Mouse (Mus musculus): ENCODE data around the gene Ttyh1.

Gene Ttyh1

DNA sequence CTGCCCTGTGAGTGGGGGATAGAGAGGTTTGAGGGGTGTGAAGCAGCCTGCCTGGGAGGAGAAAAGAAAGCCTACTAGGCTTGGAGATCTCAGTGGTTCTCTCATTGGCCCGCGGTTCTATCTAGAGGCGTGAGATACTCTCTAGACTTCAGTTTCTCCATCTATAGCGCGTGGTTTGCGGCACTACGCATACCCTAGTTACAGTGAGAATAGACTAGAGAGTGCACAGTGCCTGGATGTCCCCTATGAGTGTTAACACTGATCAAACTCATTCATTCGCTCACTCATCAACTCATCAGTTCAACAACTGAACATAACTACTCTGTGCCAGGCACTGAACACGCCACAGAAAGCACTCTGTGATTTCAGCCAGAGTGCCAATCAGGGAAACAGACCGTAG lies 3.6 kb downstream of the Ttyh1 start:
- DNase-seq (ENCODE audit: low read depth), result no peak

DNA sequence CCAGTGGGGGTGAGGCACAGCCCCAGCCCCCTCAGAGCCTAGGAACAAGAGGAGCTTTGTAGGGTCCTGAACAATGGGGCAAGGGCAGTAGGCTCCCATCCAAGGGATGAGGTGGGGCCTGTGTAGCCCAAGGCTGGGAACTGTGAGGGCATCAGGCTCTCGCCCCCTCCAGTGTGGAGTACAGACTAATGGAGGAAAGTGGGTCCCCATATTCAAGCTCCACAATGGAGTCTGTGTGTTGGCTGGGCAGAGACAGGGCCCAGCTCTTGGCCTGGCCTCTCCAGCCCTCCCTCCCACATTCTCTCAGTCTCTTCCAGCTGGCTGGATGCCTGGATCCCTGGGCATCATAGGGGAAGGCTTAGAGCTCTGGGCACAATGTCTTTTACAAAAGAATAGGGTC lies 4.5 kb downstream of the Ttyh1 start:
- peak; percentile 79 for DNase-seq (ENCODE audit: low read depth)

DNA sequence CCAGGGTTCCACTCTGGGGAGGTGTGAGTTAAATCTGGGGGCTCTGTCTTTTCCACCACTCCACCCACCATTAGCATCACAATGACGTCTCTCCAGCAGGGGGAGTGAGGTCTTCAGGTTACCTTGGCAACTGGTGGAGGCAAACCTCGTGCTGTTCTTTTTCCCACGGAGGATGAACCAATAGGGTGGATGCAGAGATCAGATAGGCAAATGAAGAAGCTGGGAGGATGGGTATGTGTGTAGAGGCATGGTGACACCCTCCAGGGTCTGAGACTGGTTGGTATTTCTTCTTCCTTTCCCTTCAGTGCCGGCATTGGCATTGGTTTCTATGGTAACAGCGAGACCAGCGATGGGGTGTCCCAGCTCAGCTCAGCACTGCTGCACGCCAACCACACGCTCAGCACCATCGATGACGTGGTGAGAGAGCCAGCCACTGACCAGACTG lies 5.1 kb downstream of the Ttyh1 start:
- DNase-seq (ENCODE audit: low read depth), result peak; percentile 64

DNA sequence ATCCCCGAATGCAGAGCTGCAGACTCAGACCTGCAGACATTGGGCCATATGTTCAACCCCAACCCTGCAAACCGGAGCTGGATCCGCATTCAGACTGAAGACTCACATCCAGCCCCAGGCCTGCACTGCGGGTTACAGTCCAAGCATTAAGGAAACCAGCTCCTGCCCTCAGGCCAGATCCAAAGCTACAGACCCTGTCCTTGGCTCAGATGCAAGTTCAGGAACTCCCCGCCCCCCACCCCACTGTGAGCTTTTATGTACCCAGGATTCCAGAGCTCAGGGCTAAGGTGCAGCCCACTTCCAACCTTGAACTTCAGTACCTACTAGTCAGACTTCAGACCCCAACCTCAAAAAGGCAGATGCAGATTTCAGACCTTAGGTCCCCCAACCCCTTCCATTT lies 5.6 kb downstream of the Ttyh1 start:
- no peak for DNase-seq (ENCODE audit: low read depth)

DNA sequence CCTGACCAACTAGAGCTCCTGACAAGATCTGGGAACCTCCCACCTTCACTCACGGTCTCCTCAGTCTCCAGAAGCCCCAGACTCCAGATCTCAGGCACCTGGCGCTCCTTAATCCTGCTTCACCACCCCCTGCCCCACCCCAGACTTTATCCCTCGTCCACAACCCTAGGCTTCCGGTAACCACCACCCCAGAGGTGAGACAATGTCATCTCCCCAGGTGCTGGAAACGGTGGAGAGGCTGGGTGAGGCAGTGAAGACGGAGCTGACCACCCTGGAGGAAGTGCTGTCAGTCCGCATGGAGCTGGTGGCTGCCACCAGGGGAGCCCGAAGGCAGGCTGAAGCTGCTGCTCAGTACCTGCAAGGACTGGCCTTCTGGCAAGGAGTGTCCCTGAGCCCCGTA lies 6.1 kb downstream of the Ttyh1 start:
- no peak for DNase-seq (ENCODE audit: low read depth)

DNA sequence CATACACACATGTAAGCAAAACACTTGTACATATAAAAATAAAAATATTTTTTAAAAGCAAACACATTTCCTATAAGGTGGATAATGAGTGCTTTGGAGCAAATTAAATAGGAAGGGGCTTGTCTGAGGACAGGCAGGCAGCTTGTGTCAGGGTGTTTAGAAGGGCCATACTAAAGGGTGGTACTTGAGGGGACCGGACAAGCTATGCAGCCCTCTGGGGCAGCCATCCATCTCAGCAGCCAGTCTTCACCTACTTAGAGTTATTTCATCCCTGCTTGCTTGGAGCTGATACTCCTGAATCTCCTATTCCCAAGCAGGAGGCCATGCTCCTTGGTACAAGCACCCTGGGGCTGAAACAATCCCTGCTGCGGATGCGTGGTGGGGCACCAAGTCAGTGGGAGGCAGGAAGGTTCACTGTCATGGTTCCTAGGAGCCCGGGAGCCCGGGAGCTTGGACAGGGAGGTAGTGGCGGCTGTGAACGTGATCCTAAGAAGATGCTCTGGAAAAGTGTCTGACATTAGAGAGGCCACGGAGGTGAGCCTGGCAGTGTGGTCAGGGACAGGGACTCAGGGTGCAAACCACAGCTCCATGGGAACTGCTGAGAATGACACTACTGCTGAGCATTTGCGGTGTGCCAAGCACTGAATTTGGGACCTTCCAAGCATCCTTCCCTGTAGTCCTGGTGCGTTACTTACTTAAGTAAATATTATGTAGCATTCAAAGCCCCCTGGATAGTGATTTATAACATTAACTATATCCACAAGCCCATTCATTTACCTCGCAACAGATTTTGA lies 8.0 kb downstream of the Ttyh1 start:
- no peak for DNase-seq (ENCODE audit: low read depth)

DNA sequence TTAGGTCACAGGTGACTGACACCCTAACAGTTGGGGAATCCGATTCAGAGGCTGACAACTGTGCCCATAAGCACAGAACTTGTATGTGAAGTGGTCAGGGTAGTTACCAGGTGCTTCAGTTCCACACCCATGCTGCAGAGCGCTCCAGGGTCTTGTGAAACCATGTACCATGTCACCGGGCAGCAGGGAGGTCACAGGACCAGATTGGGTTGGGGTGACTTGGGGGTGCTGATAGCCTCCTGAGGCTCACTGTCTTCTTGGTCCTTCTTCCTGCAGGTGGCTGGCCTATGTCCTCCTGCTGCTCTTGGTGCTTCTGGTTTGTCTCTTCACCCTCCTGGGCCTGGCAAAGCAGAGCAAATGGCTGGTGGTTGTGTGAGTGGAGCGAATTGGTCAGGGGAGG lies 8.7 kb downstream of the Ttyh1 start:
- DNase-seq (ENCODE audit: low read depth), result no peak

DNA sequence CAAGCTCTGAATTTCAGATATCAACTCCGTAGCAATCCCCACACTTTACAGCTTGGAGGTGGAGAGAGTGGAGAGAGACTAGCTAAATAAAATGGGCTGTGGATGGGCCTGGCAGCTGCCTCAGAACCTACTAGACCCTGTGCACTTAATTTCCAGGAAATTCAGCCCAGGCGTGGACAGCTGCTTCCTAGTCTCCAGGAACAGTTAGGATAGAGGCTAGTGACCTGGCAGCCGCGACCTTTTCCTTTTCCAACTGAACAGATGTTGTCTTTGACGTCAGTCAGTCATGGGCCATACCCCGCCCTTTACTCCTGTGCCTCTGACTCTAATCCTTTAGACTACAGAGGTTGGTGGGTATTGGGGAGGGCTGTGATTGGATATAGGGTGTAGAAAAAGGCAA lies 9.7 kb downstream of the Ttyh1 start:
- DNase-seq (ENCODE audit: low read depth), result no peak

DNA sequence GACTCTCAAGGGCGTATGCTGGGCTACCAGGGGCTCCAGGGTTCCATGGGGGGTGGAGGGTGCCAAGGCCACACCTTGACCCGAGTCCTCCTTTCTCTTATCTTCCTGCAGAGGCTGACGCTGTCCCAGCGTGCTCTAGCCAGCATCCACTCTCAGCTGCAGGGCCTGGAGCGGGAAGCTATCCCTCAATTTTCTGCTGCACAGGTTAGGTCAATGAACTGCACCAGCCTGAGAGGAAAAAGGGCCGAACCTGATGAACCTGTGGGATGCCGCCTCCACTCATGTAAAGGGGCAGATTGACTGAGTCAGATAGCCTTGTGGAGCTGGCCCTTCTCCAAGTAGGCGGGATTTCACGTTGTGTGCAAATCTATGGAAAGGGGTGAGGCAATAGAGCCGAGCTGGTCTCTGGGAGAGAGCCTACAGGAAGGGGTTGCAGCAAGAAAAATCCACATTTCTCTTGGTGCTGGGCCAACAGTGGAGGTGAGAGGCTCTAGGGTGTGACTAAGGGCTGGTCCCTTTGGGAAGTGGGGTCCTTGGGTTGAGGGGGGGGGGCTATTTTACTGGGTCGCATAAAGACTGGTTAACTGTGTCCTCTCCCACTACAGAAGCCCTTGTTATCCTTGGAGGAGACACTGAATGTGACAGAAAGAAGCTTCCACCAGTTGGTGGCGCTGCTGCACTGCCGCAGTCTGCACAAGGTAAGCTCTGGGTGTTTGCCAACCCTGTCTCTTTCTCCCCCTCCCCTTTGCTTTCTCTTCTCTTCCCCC lies 11.7 kb downstream of the Ttyh1 start:
- DNase-seq (ENCODE audit: low read depth), result peak; percentile 92

DNA sequence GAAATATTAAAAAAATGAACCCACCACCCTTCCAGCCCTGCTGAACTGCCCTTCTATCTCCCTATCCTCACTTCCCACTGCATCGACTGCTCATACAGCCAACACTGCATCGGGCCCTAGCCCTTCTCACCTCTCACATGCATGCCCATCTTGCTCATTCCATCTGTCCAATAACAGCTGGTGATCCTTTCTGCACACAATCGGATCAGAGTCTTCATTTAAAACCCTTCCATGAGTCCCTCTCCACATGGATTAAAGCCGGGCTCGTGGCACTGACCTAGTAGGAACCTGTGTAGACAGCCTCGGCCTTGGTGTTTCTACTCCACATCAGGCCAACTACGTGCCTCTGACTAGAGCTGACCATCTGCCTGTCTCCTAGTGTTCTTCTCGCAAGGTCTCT lies 12.8 kb downstream of the Ttyh1 start:
- no peak for DNase-seq (ENCODE audit: low read depth)

DNA sequence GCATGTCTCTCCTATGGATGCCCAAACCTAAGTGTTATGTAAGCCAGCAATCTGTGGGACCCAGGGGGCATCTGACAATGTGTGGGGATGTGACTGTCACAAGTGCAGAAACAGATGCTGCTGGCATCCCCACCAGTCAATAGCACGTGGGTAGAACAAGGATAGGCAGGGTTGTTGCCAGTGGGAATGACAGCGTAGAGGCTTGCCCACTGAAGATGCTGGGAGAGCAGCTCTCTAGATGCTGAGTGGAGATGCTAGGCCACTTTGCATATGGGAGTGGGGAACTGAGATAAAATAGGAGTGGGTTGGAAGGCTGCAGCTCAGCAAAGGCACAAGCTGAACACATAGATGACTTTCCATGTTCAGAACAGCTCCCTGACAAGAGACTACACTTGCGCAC lies 13.4 kb downstream of the Ttyh1 start:
- no peak for DNase-seq (ENCODE audit: low read depth)

DNA sequence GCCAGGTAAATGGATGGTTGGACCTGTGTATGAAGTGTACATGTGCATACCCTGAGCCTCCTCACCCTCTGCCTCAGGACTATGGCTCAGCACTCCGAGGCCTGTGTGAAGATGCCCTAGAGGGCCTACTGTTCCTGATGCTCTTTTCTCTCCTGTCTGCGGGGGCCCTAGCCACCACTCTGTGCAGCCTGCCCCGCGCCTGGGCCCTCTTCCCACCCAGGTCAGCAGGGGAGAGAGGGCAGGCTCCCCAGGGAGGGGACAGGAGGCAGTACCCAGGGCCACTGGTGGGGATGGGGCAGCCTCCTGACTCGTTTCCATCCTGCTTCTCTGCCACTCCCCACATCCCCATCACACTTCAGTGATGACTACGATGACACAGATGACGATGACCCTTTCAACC lies 13.8 kb downstream of the Ttyh1 start:
- DNase-seq (ENCODE audit: low read depth), result no peak

DNA sequence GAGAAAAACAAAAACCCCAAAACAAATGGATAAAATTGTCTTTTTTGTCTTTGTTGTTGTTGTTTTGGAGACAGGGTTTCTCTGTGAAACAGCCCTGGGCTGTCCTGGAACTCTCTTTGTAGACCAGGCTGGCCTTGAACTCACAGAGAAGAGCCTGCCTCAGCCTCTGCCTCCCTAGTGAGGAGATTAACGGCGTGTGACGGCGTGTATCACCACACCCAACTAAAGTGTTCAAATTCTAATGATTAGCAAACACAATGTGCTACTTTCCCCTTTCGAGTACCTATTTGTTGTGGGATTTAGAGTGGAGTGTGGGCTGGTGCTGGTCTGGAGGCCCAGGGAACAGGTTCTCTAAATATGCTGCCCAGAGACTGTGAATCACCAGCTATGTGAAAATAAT lies 15.7 kb downstream of the Ttyh1 start:
- no peak for DNase-seq (ENCODE audit: low read depth)

DNA sequence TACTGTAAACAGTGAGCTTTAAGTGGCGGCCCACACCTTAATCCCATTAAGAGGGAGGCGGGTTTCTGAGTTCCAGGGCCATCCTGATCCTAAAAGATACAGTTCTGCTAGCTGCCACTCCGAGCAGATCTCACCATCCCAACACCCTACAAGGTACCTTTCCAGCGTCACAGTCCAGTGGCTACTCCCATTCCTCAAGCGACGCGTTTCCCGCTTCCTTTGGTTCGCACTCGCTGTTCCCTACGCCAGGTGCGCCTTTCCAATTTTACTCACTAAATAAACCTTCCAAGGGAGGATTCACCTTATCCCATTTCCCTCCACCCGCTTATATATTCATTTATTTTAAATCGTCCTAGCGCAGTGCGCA lies 17.2 kb downstream of the Ttyh1 start:
- no peak for DNase-seq (ENCODE audit: low read depth)

DNA sequence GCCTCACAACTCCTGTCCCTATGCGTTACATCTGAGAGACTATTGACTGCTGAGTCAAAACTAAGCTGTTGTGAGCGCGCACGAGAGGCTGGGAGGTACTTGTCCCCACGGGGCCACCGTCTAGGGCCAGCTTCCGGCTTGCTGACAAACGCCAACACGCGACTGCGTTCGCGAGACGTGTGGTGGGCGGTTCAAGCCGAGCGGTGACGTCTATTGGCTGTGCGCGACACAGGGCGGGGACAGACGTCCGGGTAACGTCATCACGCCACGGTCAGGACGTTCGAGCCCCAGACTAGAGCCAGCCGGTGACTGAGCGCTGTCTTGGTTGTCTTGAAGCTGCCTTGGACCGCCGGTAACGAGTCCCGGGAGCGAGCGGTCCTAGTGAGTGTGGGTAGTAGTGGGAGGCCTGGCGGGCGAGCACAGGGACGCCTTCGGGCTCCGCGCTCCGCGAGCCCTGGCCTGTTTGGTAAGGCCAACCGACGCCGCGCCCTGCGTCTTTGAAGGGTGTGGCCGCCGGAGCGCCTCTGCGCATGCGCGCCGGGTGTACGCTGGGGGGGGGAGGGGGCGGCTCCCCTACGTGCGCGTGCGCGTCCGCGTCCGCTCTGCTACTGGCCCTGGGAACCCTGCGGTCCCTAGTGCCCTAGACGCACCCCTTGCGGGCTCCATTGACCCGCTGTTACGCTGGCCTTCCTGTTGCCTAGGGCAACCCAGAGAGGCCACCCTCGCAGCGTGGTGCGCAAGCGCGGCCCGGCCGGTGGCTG lies 17.7 kb downstream of the Ttyh1 start, which contains the start of gene Leng8:
Leng8 (plus strand) TSS at position 269 of the 761 bp plus-strand sequence.
- peak; percentile 99 for DNase-seq (ENCODE audit: low read depth)

DNA sequence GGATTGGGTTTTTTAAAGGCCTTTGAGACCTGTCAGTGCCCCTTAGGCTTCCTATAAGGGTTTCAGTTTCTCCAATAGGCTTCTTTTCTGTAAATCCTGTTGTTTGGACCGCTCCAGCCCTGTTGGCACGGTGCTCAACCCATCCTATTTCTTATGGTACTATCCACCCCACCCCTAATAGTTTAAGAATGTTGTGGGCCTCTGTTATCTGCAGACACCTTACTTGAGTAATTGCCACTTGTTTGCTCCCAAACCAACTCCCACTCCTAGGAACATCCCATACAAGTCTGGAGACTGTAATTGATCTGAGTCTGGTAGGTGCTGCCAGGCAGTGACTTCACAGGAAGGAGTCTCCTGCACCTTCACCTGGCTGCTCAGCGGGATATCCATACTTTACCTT lies 18.5 kb downstream of the Ttyh1 start:
- DNase-seq (ENCODE audit: low read depth), result no peak

DNA sequence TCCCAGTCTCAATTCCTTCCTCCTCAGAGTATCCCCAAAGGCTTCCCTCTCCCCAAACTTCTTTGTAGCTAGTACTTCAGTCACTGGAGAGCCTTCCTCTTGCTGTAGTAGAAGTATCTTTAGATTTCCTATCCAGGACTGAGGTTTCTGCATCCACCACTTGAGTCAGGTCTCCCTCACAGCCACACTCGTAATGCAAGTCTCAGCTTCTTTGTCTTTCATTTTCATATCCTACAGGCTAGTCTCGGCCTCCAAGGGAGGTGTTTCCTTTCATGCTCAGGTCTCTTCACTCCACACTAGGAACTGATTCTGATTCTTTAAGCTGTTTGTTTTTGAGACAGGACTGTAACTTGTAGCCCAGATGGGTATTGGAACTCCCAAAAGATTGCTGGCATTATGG lies 19.0 kb downstream of the Ttyh1 start:
- no peak for DNase-seq (ENCODE audit: low read depth)

DNA sequence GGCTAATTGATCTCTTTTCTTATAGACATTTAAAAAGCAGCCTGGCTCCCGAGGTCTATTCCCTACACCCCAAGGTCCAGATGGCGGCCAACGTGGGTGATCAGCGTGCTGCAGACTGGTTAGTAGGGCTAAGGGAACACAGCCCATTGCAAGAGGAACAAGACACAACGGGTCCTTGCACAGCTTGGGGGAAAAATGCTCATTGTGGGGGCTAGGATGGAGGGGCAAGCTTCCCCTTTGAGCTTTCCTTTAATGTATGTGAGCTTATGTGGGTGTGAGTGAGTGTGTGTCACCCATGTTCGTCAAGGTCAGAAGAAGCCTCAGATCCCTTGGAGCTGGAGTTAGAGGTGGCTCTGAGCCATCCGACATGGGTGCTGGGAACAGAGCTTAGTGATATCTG lies 19.5 kb downstream of the Ttyh1 start:
- DNase-seq (ENCODE audit: low read depth), result no peak

DNA sequence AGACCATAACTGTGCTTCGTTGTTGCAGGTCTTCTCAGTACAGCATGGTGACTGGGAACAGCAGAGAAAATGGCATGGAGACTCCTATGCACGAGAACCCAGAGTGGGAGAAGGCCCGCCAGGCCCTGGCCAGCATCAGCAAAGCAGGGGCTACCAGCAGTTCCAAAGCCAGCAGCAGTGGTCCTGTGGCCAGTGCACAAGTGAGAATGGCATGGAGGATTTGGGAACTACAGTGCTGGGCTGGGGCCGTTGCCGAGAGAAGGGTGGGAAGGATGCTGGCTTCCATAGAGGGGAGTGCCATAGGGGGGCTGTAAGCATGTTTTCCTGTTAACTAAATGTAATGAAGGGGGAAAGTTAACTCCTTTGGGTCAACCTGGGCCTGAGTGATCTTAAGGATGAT lies 20.2 kb downstream of the Ttyh1 start:
- no peak for DNase-seq (ENCODE audit: low read depth)

DNA sequence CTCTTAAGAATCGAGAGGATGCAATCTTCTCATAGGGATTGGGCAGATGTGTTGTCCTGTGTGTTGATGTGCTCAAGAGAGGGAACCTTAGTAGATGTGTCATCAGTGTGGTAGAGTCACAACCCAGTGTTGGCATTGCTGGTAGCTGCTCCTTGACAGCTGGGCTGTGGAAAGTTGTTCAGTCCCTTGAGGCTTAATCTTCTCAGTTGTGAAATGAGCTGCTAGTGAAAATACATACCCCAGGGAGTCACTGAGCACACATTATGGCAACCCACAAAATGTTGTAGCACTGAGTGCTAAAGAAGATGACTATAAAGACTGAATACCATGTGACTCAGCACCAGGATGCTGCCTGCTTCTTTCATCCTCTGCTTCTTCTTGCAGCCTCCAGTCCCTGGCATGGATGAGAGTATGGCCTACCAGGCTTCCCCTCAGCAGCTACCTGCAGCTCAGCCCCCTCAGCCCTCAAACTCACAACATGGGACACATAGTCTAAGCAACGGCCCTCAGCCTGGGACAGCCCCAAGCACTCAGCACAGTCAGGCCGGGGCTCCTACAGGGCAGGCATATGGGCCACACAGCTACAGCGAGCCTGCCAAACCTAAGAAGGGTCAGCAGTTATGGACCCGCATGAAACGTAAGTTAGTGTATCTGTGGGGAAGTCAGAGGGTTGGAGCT lies 22.6 kb downstream of the Ttyh1 start:
- no peak for DNase-seq (ENCODE audit: low read depth)

DNA sequence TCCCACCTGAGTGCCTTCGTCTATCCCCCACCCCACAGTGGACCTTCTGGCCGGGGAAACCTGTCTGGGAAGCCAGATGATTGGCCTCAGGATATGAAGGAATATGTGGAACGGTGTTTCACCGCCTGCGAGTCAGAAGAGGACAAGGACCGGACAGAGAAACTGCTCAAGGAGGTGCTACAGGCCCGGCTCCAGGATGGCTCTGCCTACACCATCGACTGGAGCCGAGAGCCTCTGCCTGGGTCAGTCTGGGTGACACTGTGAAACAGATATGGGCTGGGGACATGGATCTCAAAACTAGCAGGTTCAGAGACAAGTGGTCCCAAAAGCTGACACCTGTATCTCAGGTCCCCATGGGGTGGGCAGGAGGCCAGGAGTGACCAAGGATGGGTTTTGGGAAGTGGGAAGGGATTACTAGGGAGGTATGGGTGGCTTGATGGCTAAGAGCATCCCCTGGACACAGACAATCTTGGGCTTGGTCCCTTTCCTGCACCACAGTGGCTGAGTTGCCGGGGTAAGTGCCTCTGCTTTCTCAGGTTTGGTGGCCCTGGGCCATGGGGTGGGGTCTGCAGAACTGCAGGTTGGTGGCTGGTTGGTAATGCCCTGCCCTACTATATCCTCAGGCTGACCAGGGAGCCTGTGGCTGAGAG lies 23.7 kb downstream of the Ttyh1 start:
- DNase-seq (ENCODE audit: low read depth), result no peak

DNA sequence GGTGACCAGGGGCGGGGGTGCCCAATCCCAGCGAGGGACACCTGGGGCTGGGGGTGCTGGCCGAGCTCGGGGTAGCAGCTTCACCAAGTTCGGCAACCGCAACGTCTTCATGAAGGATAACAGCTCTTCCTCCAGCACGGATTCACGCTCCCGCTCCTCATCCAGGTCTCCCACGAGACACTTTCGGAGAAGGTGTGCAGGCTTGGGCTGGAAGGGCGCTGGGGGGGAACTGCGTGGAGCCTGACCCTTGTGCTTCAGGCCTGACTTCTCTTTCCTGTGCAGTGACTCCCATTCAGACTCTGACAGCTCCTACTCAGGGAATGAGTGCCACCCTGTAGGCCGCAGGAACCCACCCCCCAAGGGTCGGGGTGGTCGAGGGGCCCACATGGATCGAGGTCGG lies 24.3 kb downstream of the Ttyh1 start:
- no peak for DNase-seq (ENCODE audit: low read depth)

Data from NIH3T3 (cell line).